ENCODE assay signal across 9 mouse cellular contexts in the genomic region with DNA sequence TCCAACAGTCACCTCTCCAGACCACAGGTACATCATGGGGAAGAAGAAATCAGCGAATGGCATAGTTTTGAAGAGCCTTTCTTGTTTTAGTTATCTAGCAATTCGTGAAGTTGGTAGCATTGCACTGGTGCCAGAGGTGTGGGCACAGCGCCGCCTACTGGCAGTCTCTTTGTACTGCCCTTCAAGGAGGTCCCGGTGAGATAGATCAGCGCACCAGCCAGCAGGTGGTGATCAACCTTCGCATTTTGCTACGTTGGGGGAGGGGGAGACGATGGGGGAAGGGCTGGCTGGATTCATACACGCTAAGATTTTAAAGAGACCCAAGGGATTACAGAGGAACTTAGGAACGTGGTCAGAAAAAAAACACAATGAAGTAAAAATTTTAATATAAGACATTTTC.
DNase-seq lines count a peak whose midpoint lies in the region; ATAC-seq and TF ChIP-seq lines count a peak whose summit lies in the region.
"Had no signal": no experiment of that assay in that cellular context is flagged by ENCODE, and none has a peak within 500 bp of the region (broad histone marks: within the 10 kb centered on the region; RNA-seq: fewer than 3 reads in every experiment).

No protein-coding gene starts in this region.

- dilution Hi-C loops in CH12.LX (cut with MboI; ENCODE audit: extremely low pct_ligation_motif_present, extremely low pct_unique_long_range_greater_than_20kb, low sequenced_read_pairs) = no loop called here

- peak; percentile 99 to 100 for TF ChIP-seq CTCF in CH12.LX (conservative IDR thresholded peaks at IDR 0.05 in 1 of 2, IDR thresholded peaks at IDR 0.05 in 1 of 2; ENCODE audit: low read depth in 2 of 2, low read length in 2 of 2)
- TF ChIP-seq CTCF in liver, postnatal 0 days (IDR thresholded peaks at IDR 0.05; ENCODE audit: low read depth) = peak; percentile 98

- peaks cover 6 to 15% of the 10 kb centered on the region in 2 experiments; a peak in 2 of 4 replicates for H3K4me1 ChIP-seq in CH12.LX (ENCODE audit: control insufficient read depth in 1 of 2, insufficient read depth in 2 of 2)
- H3K4me1 ChIP-seq in forebrain, embryonic 12.5 days = no peaks in the 10 kb centered on the region
- H3K4me1 ChIP-seq in liver, postnatal 0 days (ENCODE audit: insufficient read depth) = no peaks in the 10 kb centered on the region
- H3K4me1 ChIP-seq in neural tube, embryonic 15.5 days = peaks cover 2% of the 10 kb centered on the region; the same call in 1 of the 2 replicates
- H3K4me1 ChIP-seq: liver, embryonic 15.5 days had no signal

- H3K9ac ChIP-seq in CH12.LX (ENCODE audit: insufficient read depth, low read depth) = no peak overlapping the region
- H3K9ac ChIP-seq in forebrain, embryonic 12.5 days = no peak overlapping the region
- no peak overlapping the region for H3K9ac ChIP-seq in liver, postnatal 0 days (replicated peaks)
- no peak overlapping the region for H3K9ac ChIP-seq in neural tube, embryonic 15.5 days (replicated peaks)
- H3K9ac ChIP-seq: liver, embryonic 15.5 days had no signal

- no peak for TF ChIP-seq POLR2A in CH12.LX (IDR thresholded peaks at IDR 0.05; ENCODE audit: low read depth, low read length)

- peak overlapping the region; percentile 34; the same call in 1 of the 2 replicates for H3K4me2 ChIP-seq in CH12.LX (ENCODE audit: insufficient read depth, low read depth, poor library complexity, severe bottlenecking)
- 0 out of 2 replicates have a peak overlapping the region, but pooled peaks have one; percentile 13 for H3K4me2 ChIP-seq in forebrain, embryonic 12.5 days
- no peak overlapping the region for H3K4me2 ChIP-seq in liver, postnatal 0 days (ENCODE audit: low read depth, low read length)
- peak overlapping the region; percentile 38; the same call in 1 of the 2 replicates for H3K4me2 ChIP-seq in neural tube, embryonic 15.5 days
- H3K4me2 ChIP-seq: liver, embryonic 15.5 days had no signal

- peak; percentile 37; the same call in 1 of the 2 replicates for TF ChIP-seq EP300 in CH12.LX (IDR thresholded peaks at IDR 0.05; ENCODE audit: low read length)
- TF ChIP-seq EP300 in liver, postnatal 0 days (IDR thresholded peaks at IDR 0.05; ENCODE audit: low read depth) = no peak

- H3K27ac ChIP-seq in CH12.LX (ENCODE audit: insufficient read depth, low read depth) = no peak overlapping the region
- no peak overlapping the region for H3K27ac ChIP-seq in forebrain, embryonic 12.5 days
- H3K27ac ChIP-seq in liver, postnatal 0 days (ENCODE audit: low read depth) = no peak overlapping the region
- no peak overlapping the region for H3K27ac ChIP-seq in neural tube, embryonic 15.5 days (replicated peaks)
- H3K27ac ChIP-seq: liver, embryonic 15.5 days had no signal

- no peaks in the 10 kb centered on the region for H3K79me2 ChIP-seq in CH12.LX (replicated peaks; ENCODE audit: control insufficient read depth, extremely low read depth, insufficient read depth, poor library complexity, severe bottlenecking)

- 4% methylated on average over 11 of the region's 11 CpGs for WGBS in forebrain, embryonic 12.5 days
- WGBS in liver, postnatal 0 days (ENCODE audit: insufficient replicate concordance) = under 1% methylated on average over 11 of the region's 11 CpGs
- 3% methylated on average over 11 of the region's 11 CpGs for WGBS in neural tube, embryonic 15.5 days

- H3K4me3 ChIP-seq in CH12.LX (replicated peaks in 1 of 3; ENCODE audit: low read depth in 2 of 3, low read length in 2 of 3, poor library complexity in 1 of 3) = no peak overlapping the region
- H3K4me3 ChIP-seq in forebrain, embryonic 12.5 days (replicated peaks) = no peak overlapping the region
- no peak overlapping the region for H3K4me3 ChIP-seq in liver, postnatal 0 days (ENCODE audit: low read depth, low read length)
- no peak overlapping the region for H3K4me3 ChIP-seq in neural tube, embryonic 15.5 days (replicated peaks)
- H3K4me3 ChIP-seq: liver, embryonic 15.5 days had no signal

- H3K27me3 ChIP-seq in CH12.LX (replicated peaks) = no peaks in the 10 kb centered on the region
- H3K27me3 ChIP-seq in forebrain, embryonic 12.5 days = no peaks in the 10 kb centered on the region
- H3K27me3 ChIP-seq in liver, postnatal 0 days (ENCODE audit: insufficient read depth, low read length) = 0 out of 2 replicates have a peak, but pooled peaks cover 2% of the 10 kb centered on the region
- H3K27me3 ChIP-seq in neural tube, embryonic 15.5 days (replicated peaks) = no peaks in the 10 kb centered on the region
- H3K27me3 ChIP-seq: liver, embryonic 15.5 days had no signal

- in situ Hi-C loops in CH12.LX (cut with MboI; ENCODE audit: low pct_ligation_motif_present, low pct_unique_long_range_greater_than_20kb, low sequenced_read_pairs) = loop anchor here (25.0 kb wide), 2 partner anchors 235 to 385 kb away; no protein-coding TSS in a partner anchor

- DNase-seq in CH12.LX (ENCODE audit: extremely low read depth) = peak; percentile 91
- DNase-seq in c-Kit-positive CD71-negative TER-119-negative erythroid progenitor cells, embryonic 14.5 days (ENCODE audit: low read depth) = peak; percentile 75
- peak; percentile 73 to 89 for DNase-seq in heart, postnatal 10 days
- peak; percentile 72 to 89 for DNase-seq in kidney, postnatal 36 days
- peak; percentile 86 for DNase-seq in liver, postnatal 0 days
- peak; percentile 68 for DNase-seq in testis, postnatal 14 days (ENCODE audit: low spot score)

- H3K9me3 ChIP-seq in CH12.LX (replicated peaks; ENCODE audit: low read length) = no peaks in the 10 kb centered on the region
- H3K9me3 ChIP-seq in forebrain, embryonic 12.5 days = no peaks in the 10 kb centered on the region
- no peaks in the 10 kb centered on the region for H3K9me3 ChIP-seq in liver, postnatal 0 days (ENCODE audit: low read length)
- no peaks in the 10 kb centered on the region for H3K9me3 ChIP-seq in neural tube, embryonic 15.5 days (replicated peaks)
- H3K9me3 ChIP-seq: liver, embryonic 15.5 days had no signal

- H3K36me3 ChIP-seq in CH12.LX (replicated peaks in 1 of 2; ENCODE audit: control insufficient read depth in 1 of 2, insufficient read depth in 1 of 2, low read length in 1 of 2) = no peaks in the 10 kb centered on the region
- no peaks in the 10 kb centered on the region for H3K36me3 ChIP-seq in forebrain, embryonic 12.5 days (replicated peaks)
- no peaks in the 10 kb centered on the region for H3K36me3 ChIP-seq in liver, postnatal 0 days (replicated peaks; ENCODE audit: insufficient read depth, low read length)
- no peaks in the 10 kb centered on the region for H3K36me3 ChIP-seq in neural tube, embryonic 15.5 days
- H3K36me3 ChIP-seq: liver, embryonic 15.5 days had no signal

- TF ChIP-seq RAD21 in CH12.LX (IDR thresholded peaks at IDR 0.05; ENCODE audit: low read depth, low read length) = peak; percentile 96

- peak; percentile 85 for ATAC-seq in forebrain, embryonic 12.5 days (ENCODE audit: low FRiP score)
- peak; percentile 63; the same call in 1 of the 2 replicates for ATAC-seq in liver, postnatal 0 days
- peak; percentile 89 for ATAC-seq in neural tube, embryonic 15.5 days (ENCODE audit: low FRiP score)

- intact Hi-C loops in heart, postnatal 10 days (cut with DNase I) = loop anchor here (1.0 to 5.0 kb wide), 2 partner anchors 75 to 252 kb away; no protein-coding TSS in a partner anchor

TF ChIP-seq in CH12.LX, 34 proteins besides CTCF, POLR2A, EP300 and RAD21:
- TF ChIP-seq ELF1 (IDR thresholded peaks at IDR 0.05; ENCODE audit: low read depth, low read length) (0 out of 2 replicates have a peak, but pooled peaks have one; percentile 48), CHD2 (IDR thresholded peaks at IDR 0.05; ENCODE audit: low read length) (peak; percentile 100), SMC3 (IDR thresholded peaks at IDR 0.05; ENCODE audit: low read depth, low read length) (peak; percentile 95), NRF1 (IDR thresholded peaks at IDR 0.05; ENCODE audit: low read depth, low read length) (0 out of 2 replicates have a peak, but pooled peaks have one; percentile 26), ETS1 (conservative IDR thresholded peaks at IDR 0.05; ENCODE audit: low read depth, low read length) (peak; percentile 52; the same call in 1 of the 2 replicates), MAZ (IDR thresholded peaks at IDR 0.05; ENCODE audit: low read depth, low read length) (no peak; the same call in 1 of the 2 replicates), GABPA (IDR thresholded peaks at IDR 0.05; ENCODE audit: insufficient replicate concordance, low read depth, low read length) (no peak), JUND (conservative IDR thresholded peaks at IDR 0.05; ENCODE audit: low read depth, low read length) (0 out of 2 replicates have a peak, but pooled peaks have one; percentile 13), ZC3H11A (IDR thresholded peaks at IDR 0.05; ENCODE audit: low read depth, low read length) (peak; percentile 85), KAT2A (IDR thresholded peaks at IDR 0.05; ENCODE audit: insufficient replicate concordance, low read length) (0 out of 2 replicates have a peak, but pooled peaks have one; percentile 58), POLR2AphosphoS2 (IDR thresholded peaks at IDR 0.05; ENCODE audit: low read depth, low read length) (no peak), TBP (conservative IDR thresholded peaks at IDR 0.05; ENCODE audit: low read depth, low read length) (no peak), TCF12 (IDR thresholded peaks at IDR 0.05; ENCODE audit: low read depth, low read length) (peak; percentile 73; the same call in 1 of the 2 replicates), MYC (IDR thresholded peaks at IDR 0.05; ENCODE audit: low read depth, low read length) (peak; percentile 61; the same call in 1 of the 2 replicates), MXI1 (IDR thresholded peaks at IDR 0.05; ENCODE audit: low read depth, low read length) (peak; percentile 62; the same call in 1 of the 2 replicates), MEF2A (IDR thresholded peaks at IDR 0.05; ENCODE audit: borderline replicate concordance, low read depth, low read length) (0 out of 2 replicates have a peak, but pooled peaks have one; percentile 58), ZNF384 (IDR thresholded peaks at IDR 0.05; ENCODE audit: low read depth, low read length) (peak; percentile 38; the same call in 1 of the 2 replicates), NELFE (IDR thresholded peaks at IDR 0.05; ENCODE audit: low read depth, low read length) (peak; percentile 81; the same call in 1 of the 2 replicates), JUN (IDR thresholded peaks at IDR 0.05; ENCODE audit: insufficient read depth, low read depth, low read length) (no peak; the same call in 1 of the 2 replicates), ZMIZ1 (IDR thresholded peaks at IDR 0.05; ENCODE audit: low read depth, low read length) (no peak), HCFC1 (IDR thresholded peaks at IDR 0.05; ENCODE audit: low read depth, low read length) (peak; percentile 61), BHLHE40 (IDR thresholded peaks at IDR 0.05; ENCODE audit: low read depth, low read length) (peak; percentile 67), SIN3A (IDR thresholded peaks at IDR 0.05; ENCODE audit: low read length) (peak; percentile 62; the same call in 1 of the 2 replicates), IRF4 (IDR thresholded peaks at IDR 0.05; ENCODE audit: low read depth, low read length) (peak; percentile 68), MAX (IDR thresholded peaks at IDR 0.05; ENCODE audit: low read length) (peak; percentile 41; the same call in 1 of the 2 replicates)
